Mouse (Mus musculus) olfactory bulb, adult 2 months (tissue): ENCODE measurements around the gene Cmklr1.

Experiments used
- CTCF ChIP-seq: fragments of 200-500 bp; IDR thresholded peaks from 2 replicates; pipeline ENCODE4 v1.5.1; 2012; ENCODE audit warnings: low read depth, mild to moderate bottlenecking, low read length, moderate library complexity; ENCODE audit not compliant: insufficient read depth
- POLR2A ChIP-seq: fragments of 200-500 bp; IDR thresholded peaks from 2 replicates; pipeline ENCODE4 v1.6.1; 2012; ENCODE audit warnings: mild to moderate bottlenecking, low read depth, low read length, moderate library complexity; ENCODE audit not compliant: insufficient read depth

DNA sequence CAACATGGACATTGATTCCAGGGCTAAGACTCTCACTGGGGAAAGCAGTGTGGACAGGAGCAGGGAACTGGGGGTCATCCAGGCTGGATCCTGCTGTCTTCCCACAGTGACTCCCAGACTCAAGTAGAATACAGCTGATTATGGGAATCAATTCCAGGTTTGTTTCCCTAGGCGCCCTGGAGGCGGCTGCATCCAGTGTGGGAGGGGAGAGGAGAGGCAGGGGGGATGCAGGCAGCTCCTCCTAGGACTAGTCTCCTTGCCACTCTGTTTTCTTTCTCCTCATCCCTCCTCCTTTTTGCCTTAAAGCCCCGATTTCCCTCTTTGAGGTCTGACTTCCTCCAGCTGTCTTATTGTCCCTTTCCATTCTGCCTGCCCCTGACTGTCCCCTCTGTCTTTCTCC lies 59.1 kb downstream of the Cmklr1 start:
- TF ChIP-seq POLR2A = no peak
- TF ChIP-seq CTCF = no peak
